Mouse (Mus musculus): ENCODE data around the gene Spag17. TPM values are rescaled to one million over a fixed set of nuclear protein-coding genes. Genes with fewer than 3 reads are reported as not detected.
"Not testable (repeated sequence)": the region's sequence is repeated elsewhere in the genome, so short reads cannot be mapped to it uniquely, and the experiment has no call there.

Spag17 gene
- polyA plus RNA-seq, 1 experiment, result not detected

GRCm38 (mm10) chr3:99858922-99859321 lies 26.3 kb upstream of the Spag17 start:
- Histone ChIP-seq H3K36me3 (ENCODE audit: control insufficient read depth, insufficient read depth) (no peaks in the 10 kb centered on the region), H3ac (ENCODE audit: control insufficient read depth, insufficient read length, low read depth) (no peak overlapping the region), H3K27me3 (ENCODE audit: control insufficient read depth, insufficient read depth, insufficient read length) (no peaks in the 10 kb centered on the region), H3K79me2 (ENCODE audit: control insufficient read depth, insufficient read depth) (no peaks in the 10 kb centered on the region), H3K79me3 (ENCODE audit: low read depth) (no peaks in the 10 kb centered on the region), H3K4me3 (ENCODE audit: insufficient read depth, poor library complexity, severe bottlenecking) (no peak overlapping the region)
- no peak for TF ChIP-seq MYOG (IDR thresholded peaks at IDR 0.05; ENCODE audit: control insufficient read depth, extremely low read depth, insufficient read length)
- no peak for TF ChIP-seq USF1 (IDR thresholded peaks at IDR 0.05; ENCODE audit: low read depth)
- no peak for TF ChIP-seq MAX (IDR thresholded peaks at IDR 0.05)
- TF ChIP-seq MYOD1 (IDR thresholded peaks at IDR 0.05; ENCODE audit: control insufficient read depth, insufficient read length, low read depth), result no peak
- TF ChIP-seq CEBPB (IDR thresholded peaks at IDR 0.05; ENCODE audit: low read depth), result no peak

GRCm38 (mm10) chr3:99864706-99865105 lies 20.5 kb upstream of the Spag17 start:
- Histone ChIP-seq H3K27me3 (ENCODE audit: control insufficient read depth, insufficient read depth, insufficient read length) (no peaks in the 10 kb centered on the region), H3K79me2 (ENCODE audit: control insufficient read depth, insufficient read depth) (no peaks in the 10 kb centered on the region), H3K4me3 (ENCODE audit: insufficient read depth, poor library complexity, severe bottlenecking) (no peak overlapping the region), H3K36me3 (ENCODE audit: control insufficient read depth, insufficient read depth) (no peaks in the 10 kb centered on the region), H3K79me3 (ENCODE audit: low read depth) (no peaks in the 10 kb centered on the region), H3ac (ENCODE audit: control insufficient read depth, insufficient read length, low read depth) (no peak overlapping the region)
- TF ChIP-seq MYOG (IDR thresholded peaks at IDR 0.05; ENCODE audit: control insufficient read depth, extremely low read depth, insufficient read length) (no peak), MAX (IDR thresholded peaks at IDR 0.05) (no peak), FOSL1 (IDR thresholded peaks at IDR 0.05; ENCODE audit: insufficient read depth, low read length, poor library complexity, severe bottlenecking) (no peak), CTCF (IDR thresholded peaks at IDR 0.05; ENCODE audit: control insufficient read depth, insufficient read depth, insufficient read length) (no peak), CEBPB (IDR thresholded peaks at IDR 0.05; ENCODE audit: low read depth) (no peak), USF1 (IDR thresholded peaks at IDR 0.05; ENCODE audit: low read depth) (no peak), MYOD1 (IDR thresholded peaks at IDR 0.05; ENCODE audit: control insufficient read depth, insufficient read length, low read depth) (no peak)

- Histone ChIP-seq H3ac (ENCODE audit: control insufficient read depth, insufficient read length, low read depth) (no peak overlapping the region), H3K79me2 (ENCODE audit: control insufficient read depth, insufficient read depth) (no peaks in the 10 kb centered on the region), H3K4me3 (ENCODE audit: insufficient read depth, poor library complexity, severe bottlenecking) (no peak overlapping the region), H3K27me3 (ENCODE audit: control insufficient read depth, insufficient read depth, insufficient read length) (no peaks in the 10 kb centered on the region), H3K36me3 (ENCODE audit: control insufficient read depth, insufficient read depth) (no peaks in the 10 kb centered on the region), H3K79me3 (ENCODE audit: low read depth) (no peaks in the 10 kb centered on the region)
- TF ChIP-seq USF1 (IDR thresholded peaks at IDR 0.05; ENCODE audit: low read depth) (no peak), CTCF (IDR thresholded peaks at IDR 0.05; ENCODE audit: control insufficient read depth, insufficient read depth, insufficient read length) (no peak), MAX (IDR thresholded peaks at IDR 0.05) (no peak), MYOD1 (IDR thresholded peaks at IDR 0.05; ENCODE audit: control insufficient read depth, insufficient read length, low read depth) (no peak), CEBPB (IDR thresholded peaks at IDR 0.05; ENCODE audit: low read depth) (no peak), FOSL1 (IDR thresholded peaks at IDR 0.05; ENCODE audit: insufficient read depth, low read length, poor library complexity, severe bottlenecking) (no peak), MYOG (IDR thresholded peaks at IDR 0.05; ENCODE audit: control insufficient read depth, extremely low read depth, insufficient read length) (no peak)
Measured at GRCm38 (mm10) chr3:99875137-99875536, 10.1 kb upstream of the Spag17 start.

- Histone ChIP-seq H3K36me3 (ENCODE audit: control insufficient read depth, insufficient read depth) (no peaks in the 10 kb centered on the region), H3K27me3 (ENCODE audit: control insufficient read depth, insufficient read depth, insufficient read length) (no peaks in the 10 kb centered on the region), H3K4me3 (ENCODE audit: insufficient read depth, poor library complexity, severe bottlenecking) (no peak overlapping the region), H3ac (ENCODE audit: control insufficient read depth, insufficient read length, low read depth) (no peak overlapping the region), H3K79me3 (ENCODE audit: low read depth) (no peaks in the 10 kb centered on the region), H3K79me2 (ENCODE audit: control insufficient read depth, insufficient read depth) (no peaks in the 10 kb centered on the region)
- TF ChIP-seq CTCF (IDR thresholded peaks at IDR 0.05; ENCODE audit: control insufficient read depth, insufficient read depth, insufficient read length) (no peak), FOSL1 (IDR thresholded peaks at IDR 0.05; ENCODE audit: insufficient read depth, low read length, poor library complexity, severe bottlenecking) (no peak), MYOD1 (IDR thresholded peaks at IDR 0.05; ENCODE audit: control insufficient read depth, insufficient read length, low read depth) (no peak), USF1 (IDR thresholded peaks at IDR 0.05; ENCODE audit: low read depth) (no peak), MAX (IDR thresholded peaks at IDR 0.05) (no peak), CEBPB (IDR thresholded peaks at IDR 0.05; ENCODE audit: low read depth) (no peak), MYOG (IDR thresholded peaks at IDR 0.05; ENCODE audit: control insufficient read depth, extremely low read depth, insufficient read length) (no peak)
Measured at GRCm38 (mm10) chr3:99881498-99881897, 3.7 kb upstream of the Spag17 start.

- no peaks in the 10 kb centered on the region for H3K79me3 ChIP-seq (ENCODE audit: low read depth)
- TF ChIP-seq CTCF (IDR thresholded peaks at IDR 0.05; ENCODE audit: control insufficient read depth, insufficient read depth, insufficient read length), result no peak
- TF ChIP-seq CEBPB (IDR thresholded peaks at IDR 0.05; ENCODE audit: low read depth), result no peak
- TF ChIP-seq USF1 (IDR thresholded peaks at IDR 0.05; ENCODE audit: low read depth), result no peak
- TF ChIP-seq FOSL1 (IDR thresholded peaks at IDR 0.05; ENCODE audit: insufficient read depth, low read length, poor library complexity, severe bottlenecking), result no peak
- no peak for TF ChIP-seq MYOG (IDR thresholded peaks at IDR 0.05; ENCODE audit: control insufficient read depth, extremely low read depth, insufficient read length)
- no peak for TF ChIP-seq MYOD1 (IDR thresholded peaks at IDR 0.05; ENCODE audit: control insufficient read depth, insufficient read length, low read depth)
- no peak for TF ChIP-seq MAX (IDR thresholded peaks at IDR 0.05)
Measured at GRCm38 (mm10) chr3:99883988-99884564, 1.1 kb upstream of the Spag17 start.

GRCm38 (mm10) chr3:99894741-99895140 lies 9.5 kb downstream of the Spag17 start:
- H3K79me2 ChIP-seq (ENCODE audit: control insufficient read depth, insufficient read depth); H3ac ChIP-seq (ENCODE audit: control insufficient read depth, insufficient read length, low read depth); H3K27me3 ChIP-seq (ENCODE audit: control insufficient read depth, insufficient read depth, insufficient read length); H3K79me3 ChIP-seq (ENCODE audit: low read depth); H3K4me3 ChIP-seq (ENCODE audit: insufficient read depth, poor library complexity, severe bottlenecking); H3K36me3 ChIP-seq (ENCODE audit: control insufficient read depth, insufficient read depth): not testable (repeated sequence)

More at GRCm38 (mm10) chr3:99883988-99884564, 1.1 kb upstream of the Spag17 start:
- no peaks in the 10 kb centered on the region for H3K79me2 ChIP-seq (ENCODE audit: control insufficient read depth, insufficient read depth)
- H3ac ChIP-seq (ENCODE audit: control insufficient read depth, insufficient read length, low read depth), result no peak overlapping the region
- no peak overlapping the region for H3K4me3 ChIP-seq (ENCODE audit: insufficient read depth, poor library complexity, severe bottlenecking)
- no peaks in the 10 kb centered on the region for H3K27me3 ChIP-seq (ENCODE audit: control insufficient read depth, insufficient read depth, insufficient read length)
- H3K36me3 ChIP-seq (ENCODE audit: control insufficient read depth, insufficient read depth), result no peaks in the 10 kb centered on the region

Data from C2C12 (cell line).